Mouse (Mus musculus) lung, adult 18-20 months (tissue): ENCODE results near the gene Lefty1.
A peak's percentile ranks its signal among the peaks of the same experiment; 100 is the strongest.
"Not testable (repeated sequence)": the region's sequence is repeated elsewhere in the genome, so short reads cannot be mapped to it uniquely, and the experiment has no call there.

Experiments used
- DNase-seq, 2 experiments: peaks; one replicate each; pipeline ENCODE4 v3.0.0; 2022; ENCODE audit warnings: mixed read lengths in 2 of 2

The Lefty1 gene

DNA sequence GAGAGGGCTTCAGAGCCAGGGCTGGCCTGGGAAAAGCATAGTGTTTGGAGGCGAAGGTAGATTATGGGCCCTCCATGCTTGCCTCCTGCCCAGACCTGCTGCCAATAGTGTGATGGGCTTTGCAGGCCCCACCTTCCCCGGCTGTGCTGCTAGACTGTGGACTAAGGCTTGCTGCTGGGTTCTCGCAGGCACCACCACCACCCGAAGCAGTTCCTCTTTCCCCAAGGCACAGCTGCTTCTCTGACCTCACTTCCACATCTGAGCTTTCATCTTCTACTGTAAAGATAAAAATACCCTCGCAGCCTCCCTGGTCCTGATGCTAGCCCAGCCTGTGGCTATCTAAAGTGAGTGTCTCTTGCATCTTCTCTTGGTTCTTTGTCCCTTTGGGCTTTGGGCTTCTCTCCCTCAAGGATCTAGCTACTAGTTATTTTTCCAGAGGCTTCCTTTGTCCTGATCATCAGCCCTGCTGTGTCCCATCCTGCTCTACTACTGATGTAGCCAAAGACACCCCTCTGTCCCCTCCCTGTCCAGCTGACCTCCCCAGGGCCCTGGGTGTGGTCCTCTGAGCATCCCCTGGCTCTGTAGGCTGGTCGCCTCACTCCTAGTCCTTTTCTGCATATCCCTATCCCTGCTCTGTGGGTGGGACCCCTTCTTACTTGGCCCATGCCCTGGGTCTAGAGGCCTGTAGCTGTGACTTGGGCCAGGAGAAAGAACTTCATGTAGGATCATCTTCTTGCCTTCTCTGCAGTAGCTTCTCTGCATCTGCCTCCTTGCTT is 12.4 kb upstream of the Lefty1 start:
- DNase-seq, result no peak

DNA sequence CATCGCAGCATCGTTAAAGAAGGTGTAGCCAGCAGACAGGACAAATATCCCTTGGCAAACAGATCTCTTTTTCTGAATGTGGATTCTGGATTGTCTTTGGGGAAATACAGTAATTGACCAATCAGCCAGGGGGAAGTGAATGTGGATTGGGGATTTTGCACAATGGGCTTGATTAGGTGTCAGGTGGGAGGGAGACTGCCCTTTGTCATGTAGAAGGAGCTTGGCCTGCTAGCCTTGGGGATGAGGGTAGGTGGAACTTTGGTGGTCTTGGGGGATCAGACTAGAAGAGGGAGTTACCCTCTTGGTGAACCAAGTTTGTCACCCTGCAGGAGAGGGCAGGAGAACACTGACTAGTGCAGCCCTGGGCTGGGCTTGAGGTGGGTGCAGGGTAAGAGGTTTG is 10.1 kb upstream of the Lefty1 start:
- no peak for DNase-seq

DNA sequence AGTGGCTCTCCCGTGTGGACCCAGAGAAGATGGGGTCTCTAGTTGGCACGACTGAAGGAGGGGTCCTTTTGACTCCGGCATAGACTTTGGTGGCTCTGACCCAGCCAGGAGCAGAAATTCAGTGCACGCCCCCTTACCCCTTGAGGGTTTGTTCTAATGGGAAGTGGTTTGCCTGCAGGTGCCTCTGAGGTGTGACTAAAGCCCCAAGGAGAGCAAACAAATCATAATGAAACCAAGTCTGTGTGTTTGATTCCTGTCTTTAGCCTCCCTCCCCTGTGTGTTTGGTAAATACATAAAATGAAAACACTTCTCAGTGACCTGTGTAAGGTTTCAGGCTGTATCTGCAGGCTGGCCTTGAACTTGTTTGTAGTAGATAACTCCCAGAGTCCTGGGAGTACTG is 8.5 kb upstream of the Lefty1 start:
- no peak for DNase-seq

DNA sequence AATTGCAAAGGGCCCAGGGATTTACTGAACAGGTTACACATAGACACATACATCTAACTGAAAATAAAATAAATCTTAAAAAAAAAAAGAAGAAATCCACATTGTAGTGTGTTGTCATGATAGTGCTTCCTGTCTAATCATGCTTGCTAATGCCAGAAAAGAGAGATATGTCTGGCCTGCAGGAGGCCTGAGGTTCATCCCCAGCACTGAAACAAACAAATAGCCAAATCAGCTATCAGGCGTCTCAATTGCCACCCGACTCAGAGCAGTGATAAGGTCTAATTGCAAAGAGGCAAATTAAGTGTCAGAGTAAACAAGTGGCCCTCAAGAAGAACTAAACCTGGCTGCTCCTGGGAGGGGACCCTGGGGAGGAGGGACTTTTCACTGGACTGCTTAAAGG is 5.2 kb upstream of the Lefty1 start:
- DNase-seq, result no peak

DNA sequence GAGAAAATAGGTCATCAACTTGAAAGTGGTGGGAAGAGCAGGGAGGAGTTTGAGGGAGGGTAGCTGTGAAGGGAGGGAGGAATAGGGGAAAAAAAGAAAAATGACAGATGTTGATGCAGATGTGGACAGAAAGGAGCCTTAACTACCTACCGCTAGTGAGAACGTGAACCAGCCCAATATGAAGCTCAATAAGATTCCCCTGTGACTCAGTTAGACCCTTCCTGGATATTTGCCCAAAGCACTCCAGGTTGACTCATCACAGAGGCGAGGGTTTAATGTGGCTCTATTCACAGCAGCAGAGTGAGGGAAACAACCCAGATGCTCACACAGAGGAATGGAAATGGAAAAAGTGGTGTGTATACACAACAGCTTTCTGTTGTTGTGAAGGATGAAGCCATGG is 3.7 kb upstream of the Lefty1 start:
- DNase-seq, result no peak

DNA sequence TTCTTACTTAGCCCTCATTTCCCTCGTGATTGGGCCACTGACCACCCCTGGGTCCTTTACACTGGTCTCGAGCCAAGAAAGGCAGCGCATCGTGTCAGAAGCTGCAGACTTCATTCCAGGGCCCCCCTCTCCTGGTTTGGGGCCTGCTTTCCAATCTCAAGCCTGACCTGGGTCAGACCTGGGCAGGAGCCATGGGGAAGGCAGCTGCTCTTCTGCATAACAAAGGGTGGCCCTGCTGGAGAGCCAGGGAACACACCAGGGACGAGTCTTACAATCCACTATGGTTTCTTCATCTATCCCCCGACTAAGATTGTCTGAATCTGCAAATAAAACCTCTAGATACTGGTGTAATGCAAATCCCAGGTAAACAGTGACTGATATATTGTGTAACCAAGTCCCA is 1.2 kb upstream of the Lefty1 start:
- no peak for DNase-seq

DNA sequence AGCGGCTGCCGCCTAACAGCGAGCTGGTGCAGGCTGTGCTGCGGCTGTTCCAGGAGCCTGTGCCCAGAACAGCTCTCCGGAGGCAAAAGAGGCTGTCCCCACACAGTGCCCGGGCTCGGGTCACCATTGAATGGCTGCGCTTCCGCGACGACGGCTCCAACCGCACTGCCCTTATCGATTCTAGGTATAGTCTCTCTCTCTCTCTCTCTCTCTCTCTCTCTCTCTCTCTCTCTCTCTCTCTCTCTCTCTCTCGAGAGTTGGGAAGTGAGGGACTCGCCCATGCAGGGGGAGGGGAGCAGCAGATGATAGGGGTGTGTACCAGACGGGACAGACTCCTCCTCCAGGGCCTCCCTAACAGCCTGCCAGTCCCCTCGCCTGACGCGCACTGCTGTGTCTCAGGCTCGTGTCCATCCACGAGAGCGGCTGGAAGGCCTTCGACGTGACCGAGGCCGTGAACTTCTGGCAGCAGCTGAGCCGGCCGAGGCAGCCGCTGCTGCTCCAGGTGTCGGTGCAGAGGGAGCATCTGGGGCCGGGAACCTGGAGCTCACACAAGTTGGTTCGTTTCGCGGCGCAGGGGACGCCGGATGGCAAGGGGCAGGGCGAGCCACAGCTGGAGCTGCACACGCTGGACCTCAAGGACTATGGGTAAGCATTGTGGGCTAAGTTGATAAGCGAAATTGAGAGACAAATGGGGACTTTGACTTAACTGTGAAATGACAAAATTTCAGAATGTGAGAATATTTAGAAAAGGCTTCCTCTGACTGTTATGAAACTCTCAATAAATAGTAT is 2.0 kb downstream of the Lefty1 start:
- DNase-seq, result peak; percentile 66 to 73

DNA sequence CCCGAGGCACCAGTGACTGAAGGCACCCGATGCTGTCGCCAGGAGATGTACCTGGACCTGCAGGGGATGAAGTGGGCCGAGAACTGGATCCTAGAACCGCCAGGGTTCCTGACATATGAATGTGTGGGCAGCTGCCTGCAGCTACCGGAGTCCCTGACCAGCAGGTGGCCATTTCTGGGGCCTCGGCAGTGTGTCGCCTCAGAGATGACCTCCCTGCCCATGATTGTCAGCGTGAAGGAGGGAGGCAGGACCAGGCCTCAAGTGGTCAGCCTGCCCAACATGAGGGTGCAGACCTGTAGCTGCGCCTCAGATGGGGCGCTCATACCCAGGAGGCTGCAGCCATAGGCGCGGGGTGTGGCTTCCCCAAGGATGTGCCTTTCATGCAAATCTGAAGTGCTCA is 2.8 kb downstream of the Lefty1 start:
- not testable (repeated sequence) for DNase-seq

DNA sequence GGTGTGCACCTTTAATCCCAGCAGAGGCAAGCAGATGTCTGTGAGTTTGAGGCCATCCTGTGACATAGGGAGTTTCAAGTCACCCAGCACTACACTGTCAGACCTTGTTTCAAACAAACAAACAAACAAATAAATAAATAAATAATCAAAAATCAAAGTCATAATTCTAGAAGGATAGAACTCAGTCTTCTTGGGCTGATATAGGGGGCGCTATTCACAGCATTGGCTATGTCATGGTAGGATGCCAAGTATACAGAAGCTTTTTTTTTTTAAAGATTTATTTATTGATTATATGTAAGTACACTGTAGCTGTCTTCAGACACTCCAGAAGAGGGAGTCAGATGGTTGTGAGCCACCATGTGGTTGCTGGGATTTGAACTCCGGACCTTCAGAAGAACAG is 4.0 kb downstream of the Lefty1 start:
- not testable (repeated sequence) for DNase-seq

DNA sequence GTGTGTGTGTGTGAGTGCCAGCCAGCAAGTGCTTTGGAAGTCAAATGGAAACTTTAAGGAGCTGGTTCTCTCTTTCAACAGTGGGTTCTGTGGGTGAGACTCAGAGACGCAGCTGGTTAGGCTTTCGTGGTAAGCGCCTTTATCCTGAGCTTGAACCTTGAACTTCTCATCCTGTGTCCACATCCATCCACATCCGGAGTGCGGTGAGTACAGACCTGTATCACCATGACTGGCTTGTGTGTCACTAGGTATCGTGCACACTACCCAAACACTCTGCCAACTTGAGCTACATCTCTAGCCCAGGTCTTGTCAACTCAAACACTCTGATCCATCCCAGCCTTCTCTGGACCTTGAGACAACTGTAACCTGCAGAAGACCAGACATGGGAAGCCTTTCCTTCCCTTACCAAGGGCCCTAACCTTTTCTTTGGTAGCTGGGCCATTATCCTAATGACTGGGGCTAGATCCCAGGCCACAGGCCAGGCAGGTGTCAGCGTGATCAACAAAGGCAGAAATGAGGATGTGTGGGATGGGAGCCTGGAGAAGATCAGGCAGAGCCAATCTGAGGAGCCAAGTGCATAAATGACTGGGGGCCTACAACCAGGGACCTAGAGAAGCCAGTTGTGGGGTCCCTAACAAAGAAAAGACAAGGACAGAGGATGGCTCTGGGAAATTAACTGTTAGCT is 6.1 kb downstream of the Lefty1 start:
- no peak for DNase-seq

DNA sequence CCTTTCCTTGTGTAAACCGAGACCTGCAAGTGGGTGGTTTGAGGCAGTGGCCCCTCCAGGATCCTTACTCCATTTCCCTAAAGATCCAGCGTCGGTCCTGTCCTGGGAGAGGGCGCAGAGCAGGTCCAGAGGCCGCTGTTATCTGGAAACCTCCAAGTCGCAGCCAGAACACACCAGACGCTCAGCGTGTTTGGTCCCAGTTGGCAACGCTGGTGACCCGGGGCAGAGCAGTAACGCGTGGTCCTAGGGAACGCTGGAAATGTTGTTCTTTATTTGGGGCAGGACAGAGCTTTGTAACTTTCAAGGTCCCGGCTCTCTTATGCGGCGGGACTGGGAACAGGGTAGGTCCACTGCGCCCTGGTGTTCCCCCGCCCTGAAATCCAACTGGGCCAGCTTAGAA is 6.9 kb downstream of the Lefty1 start:
- DNase-seq, result peak in 1 of 2 experiments; percentile 33

DNA sequence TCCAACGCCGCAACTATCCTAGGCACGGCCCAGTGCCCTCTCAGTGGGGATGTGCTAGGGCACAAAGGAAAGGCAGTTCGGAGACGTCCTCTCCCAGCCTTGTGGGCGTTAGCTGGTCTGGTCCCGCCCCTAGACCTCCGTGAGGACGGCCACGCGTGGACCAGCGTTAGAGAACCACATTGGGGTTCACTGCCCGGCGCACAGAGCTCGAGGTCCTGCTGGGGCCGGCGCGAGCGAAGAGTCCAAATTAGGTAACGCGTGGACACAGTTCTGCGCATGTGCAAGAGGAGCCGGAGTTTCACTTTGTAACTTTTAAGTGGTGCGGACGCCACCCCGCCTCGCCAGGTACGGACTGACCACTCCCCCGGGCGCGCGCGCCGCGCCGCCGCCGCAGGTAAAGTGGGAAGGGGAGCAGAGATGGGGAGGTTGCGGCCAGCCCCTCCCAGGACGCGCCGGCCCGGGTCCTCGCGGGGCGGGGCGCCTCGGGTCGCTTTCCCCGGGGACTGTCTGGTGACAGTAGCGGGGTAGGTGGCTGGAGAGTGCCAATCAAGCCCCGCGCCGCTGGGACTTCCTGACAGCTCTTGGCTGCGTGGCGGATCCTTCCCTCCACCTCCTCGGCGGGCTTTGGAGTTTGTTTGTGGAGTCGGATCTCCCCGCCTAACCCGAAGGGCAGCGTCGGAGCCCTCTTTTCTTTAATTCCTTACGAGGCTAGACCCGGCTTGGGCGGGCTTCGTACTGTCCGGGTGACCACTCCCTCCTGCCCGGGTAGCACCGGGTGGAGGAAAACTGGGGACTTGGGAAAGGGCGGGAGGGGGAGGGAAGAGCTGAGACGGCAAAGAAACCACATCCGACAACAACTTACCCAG is 7.6 kb downstream of the Lefty1 start, which contains the start of gene Tmem63a:
Tmem63a (plus strand) TSS at position 179 of the 866 bp plus-strand sequence.
- DNase-seq, result peak; percentile 90 to 91

DNA sequence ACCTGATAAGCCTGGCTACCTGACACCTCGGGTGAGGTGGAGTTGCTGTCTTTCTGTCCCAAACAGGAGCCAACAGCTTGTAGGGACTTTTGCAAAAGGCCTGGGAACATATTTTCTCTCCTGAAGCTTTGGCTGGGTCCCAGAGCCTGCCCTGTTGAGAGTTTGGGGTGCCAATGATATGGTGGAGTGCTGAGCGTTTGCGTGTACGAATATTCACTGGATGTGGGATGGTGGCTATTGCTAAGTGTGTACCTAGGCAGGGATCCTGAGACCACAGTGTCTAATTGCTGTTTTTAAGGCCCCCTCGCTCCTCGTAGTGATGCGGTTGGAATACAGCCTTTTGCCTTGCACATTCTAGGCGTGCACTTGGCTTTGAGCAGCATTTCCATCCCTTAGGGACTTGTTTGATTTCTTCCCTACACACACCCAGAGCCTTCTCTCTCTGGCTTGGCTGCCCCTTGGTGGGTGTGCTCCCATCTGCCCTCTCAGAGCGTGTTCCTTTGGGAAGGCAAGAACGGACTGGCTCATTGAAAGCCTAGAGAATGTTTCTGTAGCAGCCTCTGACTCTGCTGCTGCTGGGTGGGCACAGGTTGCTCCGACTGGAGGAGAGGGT is 8.3 kb downstream of the Lefty1 start:
- DNase-seq, result peak; percentile 34 to 37

DNA sequence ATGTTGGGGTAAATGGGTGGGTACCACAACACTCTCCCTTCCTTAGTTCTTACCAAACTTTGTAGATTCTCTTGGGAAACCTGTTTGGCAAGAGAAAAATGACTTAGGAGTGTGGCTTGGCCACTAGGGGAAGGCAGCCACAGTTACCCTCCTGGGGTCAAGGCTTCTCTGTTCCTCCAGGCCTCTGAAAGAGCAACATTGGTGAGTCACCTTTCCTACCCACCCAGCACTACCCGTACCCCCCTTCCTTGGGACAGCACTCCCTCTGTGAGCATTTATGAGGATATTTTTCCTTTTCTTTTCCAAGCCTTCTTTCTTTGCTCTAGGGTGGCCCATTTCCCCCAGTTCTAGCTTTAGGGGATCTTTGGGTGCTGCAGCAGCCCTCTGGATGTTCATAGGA is 9.1 kb downstream of the Lefty1 start:
- DNase-seq, result peak in 1 of 2 experiments; percentile 42

DNA sequence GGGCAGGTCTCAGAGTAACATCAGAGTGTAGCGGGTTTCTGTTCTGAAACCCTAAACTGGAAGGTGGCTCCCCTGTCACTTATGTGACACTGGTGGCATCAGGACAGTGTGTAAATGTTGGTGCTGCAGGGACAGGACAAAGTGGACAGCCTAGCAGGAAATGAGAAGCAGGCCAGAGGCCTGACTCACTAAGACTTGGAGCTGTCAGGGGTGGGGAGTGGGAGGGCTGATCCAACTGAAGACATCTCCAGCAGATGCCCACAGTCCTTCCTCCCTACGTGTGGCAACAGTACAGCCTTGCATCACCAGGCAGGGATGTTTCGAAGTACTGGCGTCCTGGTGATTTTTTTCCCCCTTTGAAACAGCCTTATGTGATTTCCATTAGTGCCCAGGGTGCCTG is 9.7 kb downstream of the Lefty1 start:
- DNase-seq, result peak; percentile 47 to 48

DNA sequence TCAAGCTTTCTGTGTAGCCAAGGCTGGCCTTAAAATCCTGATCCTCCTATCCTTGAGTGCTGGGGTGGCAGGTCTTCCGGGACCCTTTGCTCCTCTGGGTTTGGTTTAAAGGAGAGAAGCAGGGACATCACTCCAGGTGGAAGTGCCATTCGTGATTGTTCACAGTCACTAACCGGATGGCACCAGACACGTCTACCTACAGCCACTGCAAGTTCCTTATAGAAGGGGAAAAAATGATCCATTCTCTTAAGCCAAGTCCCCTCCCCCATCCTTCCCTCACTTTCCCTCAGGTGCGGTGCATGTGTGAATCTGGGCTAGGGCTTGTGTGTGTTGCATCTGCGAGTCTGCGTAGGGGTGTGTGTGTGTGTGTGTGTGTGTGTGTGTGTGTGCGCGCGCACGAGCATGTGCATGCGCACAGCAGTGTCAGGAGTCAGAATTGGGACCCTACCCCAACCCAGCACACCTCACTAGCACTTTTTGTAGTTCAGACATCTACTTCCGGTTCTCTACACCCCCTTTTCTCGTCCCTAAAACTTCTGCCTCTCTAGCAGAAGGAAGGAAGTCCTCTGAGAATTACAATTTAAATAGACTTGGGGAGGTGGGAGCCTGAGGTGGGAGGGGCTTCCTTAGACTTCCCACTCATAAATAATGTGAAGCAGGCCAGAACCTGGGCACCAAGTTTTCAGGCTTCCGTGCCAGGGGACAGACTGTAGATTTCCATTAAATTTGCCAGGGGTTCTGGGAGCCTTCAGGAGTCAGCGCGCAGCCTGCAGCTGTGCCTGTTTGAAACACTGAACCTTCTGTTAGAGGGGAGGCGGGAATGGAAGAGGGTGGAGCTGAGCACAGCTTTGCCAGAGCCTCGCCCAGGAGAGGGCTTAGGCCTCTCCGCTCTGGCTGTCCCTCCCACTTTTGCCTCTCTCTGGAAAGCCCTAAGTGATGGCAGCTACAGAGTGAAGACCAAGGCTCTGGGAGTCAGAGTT is 10.5 kb downstream of the Lefty1 start:
- peak; percentile 69 to 78 for DNase-seq

DNA sequence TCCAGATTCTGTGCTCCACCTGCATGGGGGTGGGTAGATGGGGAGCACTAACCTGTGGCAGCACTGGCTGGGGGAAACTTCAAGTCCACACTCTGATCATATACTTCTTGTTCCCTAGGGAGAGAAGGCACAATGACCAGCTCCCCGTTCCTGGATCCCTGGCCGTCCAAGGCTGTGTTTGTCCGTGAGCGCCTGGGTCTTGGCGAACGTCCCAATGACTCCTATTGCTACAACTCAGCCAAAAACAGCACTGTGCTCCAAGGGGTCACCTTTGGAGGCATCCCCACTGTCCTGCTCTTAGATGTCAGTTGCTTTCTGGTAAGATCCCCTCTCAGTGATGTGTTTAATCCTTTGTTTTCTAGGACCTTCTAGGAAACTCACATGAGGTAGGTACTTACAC is 11.6 kb downstream of the Lefty1 start:
- no peak for DNase-seq

DNA sequence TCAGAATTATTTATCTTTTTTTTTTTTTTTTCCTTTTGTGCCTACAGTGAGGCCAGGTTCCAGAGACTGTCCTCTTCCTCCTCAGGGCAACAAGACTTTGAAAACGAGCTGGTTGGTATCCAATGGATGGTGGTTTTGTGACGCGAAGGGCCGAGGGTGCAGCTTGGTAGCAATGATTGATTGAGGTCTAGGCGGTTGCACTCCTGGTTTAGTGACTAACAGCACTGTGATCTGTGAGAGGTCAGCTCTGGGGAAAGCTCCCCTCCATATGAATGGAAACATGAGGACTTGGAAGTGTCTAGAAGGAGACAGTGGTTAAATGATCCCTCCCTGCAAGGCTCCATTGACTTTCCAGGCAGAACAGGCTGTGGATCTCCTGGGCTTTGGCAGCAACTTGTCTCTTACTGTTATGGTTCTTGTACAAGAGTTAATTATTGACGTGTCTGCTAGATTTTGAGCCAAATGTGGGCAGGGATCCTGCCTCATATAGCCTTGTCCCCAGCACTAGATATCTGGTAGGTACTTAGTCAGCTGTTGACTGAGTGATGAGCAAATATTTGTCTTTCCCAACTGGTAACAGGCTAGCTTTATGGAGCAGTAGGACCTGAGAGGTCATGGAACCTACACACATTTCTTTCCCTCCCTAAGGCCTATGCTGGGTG is 17.4 kb downstream of the Lefty1 start:
- DNase-seq, result peak; percentile 48 to 81

DNA sequence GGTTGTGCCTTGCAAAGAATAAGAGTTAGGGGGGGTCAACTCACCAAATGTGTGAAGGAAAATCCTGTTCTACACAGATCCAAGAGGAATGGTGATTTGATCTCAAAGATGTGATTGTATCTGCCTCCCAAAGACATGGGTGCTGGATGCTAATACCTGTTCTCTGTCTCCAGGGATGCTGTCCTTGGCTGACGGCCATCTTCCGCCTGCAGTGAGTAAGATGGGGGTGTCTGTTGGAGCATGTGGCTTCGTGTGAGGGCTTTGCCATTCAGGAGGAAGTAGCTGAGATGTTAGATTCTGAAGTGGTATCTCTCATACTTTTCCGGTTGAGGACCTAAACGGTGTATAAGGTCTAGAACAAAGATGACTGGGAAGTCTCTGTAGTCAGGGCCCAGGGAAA is 18.0 kb downstream of the Lefty1 start:
- DNase-seq, result no peak

DNA sequence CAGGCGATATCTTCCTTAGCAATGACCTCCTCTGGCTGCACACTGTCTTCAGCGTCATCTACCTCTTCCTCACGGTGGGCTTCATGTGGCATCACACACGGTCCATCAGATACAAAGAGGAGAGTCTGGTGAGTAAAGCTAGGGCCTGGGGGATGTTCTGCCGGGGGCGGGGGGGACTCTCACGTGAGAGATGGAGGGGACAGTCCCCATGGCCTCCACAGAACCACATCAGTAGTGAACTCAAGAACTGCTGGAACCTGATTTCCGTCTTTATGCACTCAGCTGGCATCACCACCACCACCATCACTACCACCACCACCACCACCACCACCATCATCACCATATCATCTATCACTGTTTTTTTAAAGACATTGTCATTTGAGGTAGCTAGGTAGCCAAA is 21.6 kb downstream of the Lefty1 start:
- no peak for DNase-seq
